Mouse (Mus musculus): Measurements from ENCODE around the gene Lamtor5.

GRCm38 (mm10) chr3:107321141-107321540 lies 42.5 kb downstream of the Lamtor5 start:
- TF ChIP-seq CTCF (IDR thresholded peaks at IDR 0.05; ENCODE audit: insufficient read depth, low read length), result no peak
- no peak for TF ChIP-seq POLR2A (IDR thresholded peaks at IDR 0.05; ENCODE audit: borderline replicate concordance, extremely low read depth, low read depth, low read length)
